In the genomic region with DNA sequence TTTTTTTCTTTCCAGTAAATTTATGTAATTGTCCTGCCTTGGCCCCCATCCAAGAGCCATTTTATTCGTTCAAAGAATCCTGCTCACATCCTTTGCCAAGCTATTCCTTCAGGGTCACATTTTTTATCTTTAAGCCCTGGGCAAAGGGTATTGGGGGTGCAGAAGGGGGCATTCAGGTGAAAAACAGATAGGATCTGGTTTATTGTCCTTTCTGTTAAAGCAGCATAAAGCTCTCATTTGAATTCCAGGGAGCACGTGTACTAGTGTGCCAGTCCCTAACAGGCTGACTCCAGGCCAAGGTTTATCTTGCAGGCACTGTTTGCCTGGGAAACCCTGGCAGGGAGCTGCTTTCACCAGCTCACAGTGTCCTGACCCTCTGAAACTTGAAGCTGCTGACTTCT, we compare ENCODE assay signal across 10 mouse cellular contexts. TPM values are rescaled to one million over a fixed set of nuclear protein-coding genes. Genes with fewer than 3 reads are reported as not detected.
DNase-seq lines count a peak whose midpoint lies in the region; ATAC-seq lines count a peak whose summit lies in the region.
"Had no signal": no experiment of that assay in that cellular context is flagged by ENCODE, and none has a peak within 500 bp of the region (broad histone marks: within the 10 kb centered on the region; RNA-seq: fewer than 3 reads in every experiment).

No protein-coding gene starts in this region.

- H3K27me3 ChIP-seq in kidney, embryonic 14.5 days (ENCODE audit: control insufficient read depth, insufficient read depth, low read length): no peaks in the 10 kb centered on the region

- H3K4me1 ChIP-seq in kidney, embryonic 14.5 days (ENCODE audit: control insufficient read depth, insufficient read depth, low read length): no peaks in the 10 kb centered on the region

- no peak overlapping the region for H3K4me3 ChIP-seq in kidney, embryonic 14.5 days (ENCODE audit: low read length)

- no peaks in the 10 kb centered on the region for H3K36me3 ChIP-seq in kidney, embryonic 14.5 days (ENCODE audit: control insufficient read depth, insufficient read depth, low read length)

- H3K27ac ChIP-seq in kidney, embryonic 14.5 days (ENCODE audit: low read depth, low read length): no peak overlapping the region

- H3K9me3 ChIP-seq in kidney, embryonic 14.5 days (ENCODE audit: control insufficient read depth, low read length): no peaks in the 10 kb centered on the region

- DNase-seq in cerebellum, adult 11-12 months: peak; percentile 20
- no peak for DNase-seq in cerebellum, postnatal 4 days (ENCODE audit: low spot score in 2 of 2)
- peak; percentile 76 for DNase-seq in kidney, adult 18-20 months
- peak; percentile 7 for DNase-seq in urinary bladder, postnatal 14 days (ENCODE audit: low spot score)
- no peak for DNase-seq in urinary bladder, postnatal 10 days (ENCODE audit: low spot score)
- DNase-seq in thymus, adult 18-20 months: no peak
- no peak for DNase-seq in MN1 (ENCODE audit: low spot score)
- DNase-seq: lung, postnatal 4 days had no signal

- H3K4me2 ChIP-seq in kidney, embryonic 14.5 days (replicated peaks; ENCODE audit: low read depth, low read length): no peak overlapping the region

- no peak overlapping the region for H3K9ac ChIP-seq in kidney, embryonic 14.5 days (ENCODE audit: low read depth, low read length)

- no peak for ATAC-seq in kidney, embryonic 14.5 days (ENCODE audit: low FRiP score, low TSS enrichment)

- 25% methylated on average over 2 of the region's 2 CpGs for WGBS in kidney, embryonic 14.5 days

RNA-seq across cellular contexts. Expression of a gene that starts 2.6 kb away (rescaled TPM):
- not detected in 2 replicates for polyA plus RNA-seq in kidney, embryonic 14.5 days (2014; fragmentation: Nextera tagmentation; extraction: Ambion mirVana)
- polyA plus RNA-seq: large intestine, adult 2 months had no signal

RNA-seq across cellular contexts. Expression of a gene that starts 6.6 kb away (rescaled TPM):
- polyA plus RNA-seq in kidney, embryonic 14.5 days (2014; fragmentation: Nextera tagmentation; extraction: Ambion mirVana): 0.11 and 0.19 TPM in 2 replicates

RNA-seq across cellular contexts. Expression of a gene that starts 28.3 kb away (rescaled TPM):
- 4.6 and 10.4 TPM in 2 replicates for polyA plus RNA-seq in kidney, embryonic 14.5 days (2014; fragmentation: Nextera tagmentation; extraction: Ambion mirVana)
- polyA plus RNA-seq: large intestine, adult 2 months had no signal

RNA-seq across cellular contexts. Expression of a gene that starts 46.8 kb away (rescaled TPM):
- polyA plus RNA-seq in kidney, embryonic 14.5 days (2014; fragmentation: Nextera tagmentation; extraction: Ambion mirVana): 1.2 and 1.7 TPM in 2 replicates
- polyA plus RNA-seq: large intestine, adult 2 months had no signal

Comparison
In these comparisons a context has a peak if more than half of its experiments do, and no peak if none do; other contexts are left out.
1. DNase-seq: peak in cerebellum, adult 11-12 months (single experiment), kidney, adult 18-20 months (single experiment) and urinary bladder, postnatal 14 days (single experiment); none in cerebellum, postnatal 4 days (0 of 2), urinary bladder, postnatal 10 days (single experiment), thymus, adult 18-20 months (0 of 2) and MN1 (single experiment).